Mouse (Mus musculus) cortical plate, adult 2 months (tissue): ENCODE data around the gene Smg6.

ENCODE experiments used
- CTCF ChIP-seq: fragments of 200-500 bp; IDR thresholded peaks from 2 replicates; pipeline ENCODE4 v1.5.1; 2011; ENCODE audit warnings: mild to moderate bottlenecking, control low read depth, low read length; ENCODE audit not compliant: insufficient read depth; ENCODE audit errors: extremely low read depth
- POLR2A ChIP-seq: fragments of 200-500 bp; IDR thresholded peaks from 2 replicates; pipeline ENCODE4 v1.6.1; 2011; ENCODE audit warnings: mild to moderate bottlenecking, low read length, control low read depth; ENCODE audit not compliant: insufficient read depth; ENCODE audit errors: extremely low read depth

DNA sequence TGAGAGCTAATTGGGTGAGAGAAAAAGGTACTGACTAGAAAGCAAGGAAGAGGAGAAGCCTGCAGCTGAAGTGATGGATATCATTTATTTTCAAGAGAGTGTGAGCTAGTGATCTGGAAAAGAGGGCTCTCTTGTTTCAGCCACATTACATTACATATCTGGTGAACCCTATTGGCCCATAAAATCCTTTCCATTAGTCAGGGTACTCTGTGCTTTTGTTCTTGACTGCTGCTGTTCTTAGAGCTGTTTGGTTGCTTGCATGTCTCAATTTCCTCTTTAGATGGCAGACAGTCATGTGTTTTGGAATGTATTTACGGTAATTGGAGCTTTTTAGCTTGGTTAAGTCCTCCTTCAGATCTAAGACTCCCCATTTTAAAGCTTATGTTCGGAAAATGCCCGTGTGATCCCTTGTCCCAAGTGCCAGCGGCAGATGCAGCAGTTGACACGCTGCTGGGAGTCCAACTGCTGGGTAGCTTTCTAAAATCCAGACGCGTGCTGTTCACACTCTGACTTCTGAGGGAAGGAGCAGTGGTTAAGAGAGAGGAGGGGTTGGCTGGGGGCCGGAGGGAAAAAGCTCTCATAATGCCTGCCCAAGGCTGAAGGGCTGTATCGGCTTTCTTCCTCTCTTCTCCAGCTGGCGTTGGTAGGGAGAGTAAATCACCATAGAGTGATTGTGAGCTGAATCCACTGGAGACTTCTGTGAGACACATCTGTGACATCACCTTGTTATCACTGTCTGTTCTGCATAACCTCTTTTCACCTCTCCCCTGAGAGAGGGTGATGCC, 75.4 kb downstream of the Smg6 start:
- TF ChIP-seq CTCF, result no peak
- no peak for TF ChIP-seq POLR2A
